Mouse (Mus musculus) cortical plate, adult 2 months (tissue): ENCODE results near the gene Gprin1. TPM values are rescaled to one million over a fixed set of nuclear protein-coding genes. Genes with fewer than 3 reads are reported as not detected.

Experiments
- H3K27ac ChIP-seq: fragments of 200-500 bp; 2 replicates; pipeline ENCODE4 v1.5.1; 2012; ENCODE audit warnings: low read length, control low read depth, inconsistent platforms; ENCODE audit not compliant: insufficient read depth
- H3K4me1 ChIP-seq: fragments of 200-500 bp; 2 replicates; pipeline ENCODE4 v1.6.1; 2011; ENCODE audit warnings: low read length; ENCODE audit not compliant: control insufficient read depth, insufficient read depth
- H3K4me3 ChIP-seq: fragments of 200-500 bp; 2 replicates; pipeline ENCODE4 v1.5.1; 2011; ENCODE audit warnings: mild to moderate bottlenecking, low read length, control low read depth; ENCODE audit not compliant: insufficient read depth
- CTCF ChIP-seq: fragments of 200-500 bp; IDR thresholded peaks from 2 replicates; pipeline ENCODE4 v1.5.1; 2011; ENCODE audit warnings: mild to moderate bottlenecking, control low read depth, low read length; ENCODE audit not compliant: insufficient read depth; ENCODE audit errors: extremely low read depth
- POLR2A ChIP-seq: fragments of 200-500 bp; IDR thresholded peaks from 2 replicates; pipeline ENCODE4 v1.6.1; 2011; ENCODE audit warnings: mild to moderate bottlenecking, low read length, control low read depth; ENCODE audit not compliant: insufficient read depth; ENCODE audit errors: extremely low read depth
- polyA plus RNA-seq: library from polyadenylated mRNA; depleted of rRNA; stranded (reverse); fragments of >200 nt; gene quantifications from 2 replicates; pipeline ENCODE4 v1.2.3, GENCODE M21; 2012

The Gprin1 gene
- polyA plus RNA-seq, 1 experiment, result 57.2 TPM

- Histone ChIP-seq H3K4me1 (no peaks in the 10 kb centered on the region), H3K27ac (no peak overlapping the region), H3K4me3 (no peak overlapping the region)
- TF ChIP-seq POLR2A, result no peak
- TF ChIP-seq CTCF, result no peak
These were observed 26.5 kb downstream of the Gprin1 start for GRCm38 (mm10) chr13:54723143-54723542.

- Histone ChIP-seq H3K27ac (no peak overlapping the region), H3K4me1 (no peaks in the 10 kb centered on the region), H3K4me3 (no peak overlapping the region)
- TF ChIP-seq POLR2A, result no peak
- peak; percentile 59 for TF ChIP-seq CTCF
These were observed 32.8 kb downstream of the Gprin1 start for GRCm38 (mm10) chr13:54716916-54717315.

- no peaks in the 10 kb centered on the region for H3K4me1 ChIP-seq
- TF ChIP-seq POLR2A (no peak), CTCF (no peak)
These were observed 34.7 kb downstream of the Gprin1 start for GRCm38 (mm10) chr13:54714996-54715395.

GRCm38 (mm10) chr13:54714393-54714792, 35.3 kb downstream of the Gprin1 start:
- Histone ChIP-seq H3K27ac (no peak overlapping the region), H3K4me3 (no peak overlapping the region), H3K4me1 (no peaks in the 10 kb centered on the region)
- TF ChIP-seq POLR2A (no peak), CTCF (peak; percentile 42)

More at GRCm38 (mm10) chr13:54714996-54715395, 34.7 kb downstream of the Gprin1 start:
- no peak overlapping the region for H3K27ac ChIP-seq
- H3K4me3 ChIP-seq, result no peak overlapping the region

- Histone ChIP-seq H3K4me1 (no peaks in the 10 kb centered on the region), H3K27ac (no peak overlapping the region), H3K4me3 (no peak overlapping the region)
- TF ChIP-seq CTCF (no peak), POLR2A (no peak)
These were observed 38.8 kb downstream of the Gprin1 start for GRCm38 (mm10) chr13:54710866-54711265.

GRCm38 (mm10) chr13:54704890-54705289, 44.8 kb downstream of the Gprin1 start:
- Histone ChIP-seq H3K4me1 (no peaks in the 10 kb centered on the region), H3K27ac (no peak overlapping the region), H3K4me3 (no peak overlapping the region)
- TF ChIP-seq POLR2A (no peak), CTCF (no peak)

- no peak overlapping the region for H3K4me3 ChIP-seq
- no peaks in the 10 kb centered on the region for H3K4me1 ChIP-seq
- no peak for TF ChIP-seq POLR2A
- no peak for TF ChIP-seq CTCF
- H3K27ac ChIP-seq, result no peak overlapping the region
These were observed 47.2 kb downstream of the Gprin1 start for GRCm38 (mm10) chr13:54702507-54702906.

- H3K4me3 ChIP-seq, result no peak within 1 kb of the TSS
- TF ChIP-seq POLR2A (no peak), CTCF (no peak)
- H3K4me1 ChIP-seq, result no peaks in the 10 kb centered on the region
- H3K27ac ChIP-seq, result no peak within 1 kb of the TSS
These were observed 48.4 kb downstream of the Gprin1 start, which contains the start of gene Cdhr2 for GRCm38 (mm10) chr13:54701243-54701642. Cdhr2 (plus strand) TSS chr13:54701461.

GRCm38 (mm10) chr13:54695479-54696230, 54.0 kb downstream of the Gprin1 start:
- Histone ChIP-seq H3K4me3 (no peak overlapping the region), H3K4me1 (peaks cover 10% of the 10 kb centered on the region), H3K27ac (no peak overlapping the region)
- TF ChIP-seq CTCF (no peak), POLR2A (no peak)
